Mouse (Mus musculus) thymus, postnatal 4 days (tissue): Measurements from ENCODE around the gene Wwox.

Source experiments
- DNase-seq: peaks from one replicate; pipeline ENCODE4 v3.0.0; 2021

Gene Wwox

GRCm38 (mm10) chr8:114604315-114604714, 164.9 kb downstream of the Wwox start:
- DNase-seq, result no peak

DNA sequence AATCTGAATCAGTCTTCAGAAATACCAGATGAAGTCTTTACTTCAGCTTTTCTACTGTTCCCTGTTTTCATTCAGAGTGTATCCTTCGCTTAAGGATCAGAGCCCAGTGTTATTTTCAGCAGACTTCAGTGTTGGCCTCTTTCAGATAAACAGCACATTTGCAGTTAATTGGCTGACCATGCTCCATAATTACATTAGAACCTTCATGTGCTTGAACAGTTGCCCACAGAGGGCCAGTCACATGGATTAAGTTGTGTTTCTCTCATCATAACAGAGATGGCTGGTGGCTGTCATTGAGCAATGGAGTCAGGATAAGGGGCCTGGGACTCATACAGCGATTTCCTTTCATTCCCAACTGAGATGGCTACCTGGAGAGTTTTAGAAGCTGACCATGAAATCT, 166.2 kb downstream of the Wwox start:
- no peak for DNase-seq

GRCm38 (mm10) chr8:114609330-114609729, 169.9 kb downstream of the Wwox start:
- DNase-seq, result no peak

DNA sequence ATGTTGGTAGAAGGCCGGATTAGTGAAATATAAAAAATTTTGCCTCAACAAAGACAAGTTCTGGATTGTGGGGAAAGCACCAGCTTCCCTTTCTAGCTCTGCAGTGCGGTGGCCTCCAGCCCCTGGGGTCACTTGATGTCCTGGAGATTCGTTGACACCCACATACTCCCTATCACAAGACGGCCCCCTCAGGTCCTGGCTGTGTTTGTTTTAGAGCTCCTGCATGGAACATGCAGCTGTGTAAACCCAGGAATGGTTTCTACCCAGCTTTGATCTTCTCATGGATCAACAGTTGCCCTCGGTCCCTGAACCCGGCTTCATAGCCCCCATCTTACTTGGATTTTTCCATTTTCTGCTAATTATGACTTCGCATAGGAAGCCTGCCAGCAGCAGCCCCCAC, 171.6 kb downstream of the Wwox start:
- no peak for DNase-seq

DNA sequence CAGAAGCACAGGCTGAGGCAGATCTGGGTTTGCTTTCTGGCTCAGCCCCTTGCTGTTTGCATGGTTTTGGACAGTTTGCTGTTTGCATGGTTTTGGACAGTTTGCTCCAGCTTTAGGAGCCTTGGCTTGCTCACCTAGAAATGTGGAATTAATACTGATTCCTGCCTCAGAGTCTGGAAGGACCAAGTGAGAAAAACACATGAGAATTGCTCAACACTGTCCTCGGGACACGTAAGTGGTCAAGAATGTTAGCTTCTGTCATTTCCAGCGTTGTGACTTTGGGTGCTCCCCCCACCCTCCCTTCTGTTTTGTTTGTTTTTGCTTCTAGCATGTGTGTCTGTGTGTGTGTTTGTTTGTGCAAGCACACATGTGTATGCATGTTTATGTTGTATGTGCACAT, 172.6 kb downstream of the Wwox start:
- DNase-seq, result no peak

DNA sequence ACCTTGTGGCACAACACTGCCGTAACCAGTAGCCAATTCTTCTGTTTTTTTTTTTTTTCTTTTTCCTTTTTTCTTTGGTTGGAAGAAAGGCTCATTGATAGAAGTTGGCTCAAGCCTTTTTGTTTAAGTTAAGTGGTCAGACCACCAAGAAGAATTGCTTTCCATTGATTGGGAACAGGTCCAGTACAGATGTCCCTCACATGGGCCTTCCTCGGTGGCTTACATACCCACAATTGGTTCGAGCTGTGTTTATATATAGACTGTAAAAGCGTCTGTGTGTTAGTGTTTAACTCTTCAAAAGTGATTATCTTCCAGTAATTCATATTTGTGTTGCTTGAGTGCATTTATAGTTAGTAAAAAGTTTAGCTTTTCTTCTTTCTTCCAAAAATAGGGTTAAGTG, 176.0 kb downstream of the Wwox start:
- no peak for DNase-seq

- no peak for DNase-seq
Measured at GRCm38 (mm10) chr8:114615908-114616307, 176.5 kb downstream of the Wwox start.

GRCm38 (mm10) chr8:114618908-114619508, 179.6 kb downstream of the Wwox start:
- DNase-seq, result no peak

DNA sequence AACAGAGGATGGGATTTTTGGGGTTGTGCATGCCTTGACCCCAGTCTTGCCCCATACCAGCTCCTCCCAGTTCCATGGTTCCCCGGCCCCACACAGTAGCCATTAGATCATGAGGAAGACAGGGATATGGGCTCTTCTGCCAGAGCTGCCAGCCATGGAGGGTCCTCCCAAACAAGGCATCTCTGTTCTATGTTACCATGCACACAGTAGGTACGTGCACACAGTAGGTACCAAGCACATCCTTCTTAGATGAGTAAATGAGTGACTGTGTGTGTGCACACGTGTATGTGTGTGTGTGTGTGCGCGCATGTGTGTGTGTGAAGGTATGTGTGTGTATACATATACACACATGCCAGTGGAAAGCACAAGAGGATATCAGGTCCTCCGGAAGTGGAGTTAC, 185.9 kb downstream of the Wwox start:
- DNase-seq, result no peak

DNA sequence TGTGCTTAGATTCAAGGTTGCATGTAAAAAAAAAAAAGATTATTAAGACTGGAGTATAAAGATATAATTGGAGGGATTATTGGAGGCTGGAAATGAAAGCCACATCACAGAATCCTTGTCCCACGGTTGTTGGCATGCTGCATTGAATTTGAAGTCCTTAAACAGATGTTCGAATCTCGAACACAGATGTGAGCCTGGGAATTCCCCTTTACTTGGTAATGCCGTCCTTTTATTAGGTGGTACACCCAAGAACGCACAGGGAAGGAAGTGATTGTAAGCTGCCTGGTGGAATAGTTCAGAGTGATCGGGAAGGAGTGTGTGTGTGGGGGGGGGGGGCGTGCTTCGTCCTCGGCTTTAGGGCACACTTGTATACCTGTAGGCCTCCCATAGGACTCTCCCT, 187.4 kb downstream of the Wwox start:
- DNase-seq, result no peak

DNA sequence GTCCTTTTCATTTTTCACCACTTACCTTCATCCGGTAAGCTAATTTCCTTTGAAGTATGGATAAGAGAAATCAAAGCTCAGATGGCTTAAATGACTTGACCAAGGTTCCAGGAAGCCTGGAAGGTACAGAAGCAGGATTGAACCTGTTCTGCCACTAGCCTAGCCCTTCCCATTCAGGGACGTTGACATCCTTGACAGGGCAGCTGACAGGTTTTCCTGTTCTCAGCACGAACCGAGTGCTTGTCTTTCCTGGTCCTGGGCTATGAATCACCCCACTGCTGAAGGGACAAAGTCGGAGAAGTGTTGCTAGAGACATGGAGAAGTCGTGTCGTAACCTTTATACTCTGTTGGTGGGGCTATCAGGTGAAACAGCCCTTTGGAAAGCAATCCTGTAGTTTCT, 190.3 kb downstream of the Wwox start:
- no peak for DNase-seq

DNA sequence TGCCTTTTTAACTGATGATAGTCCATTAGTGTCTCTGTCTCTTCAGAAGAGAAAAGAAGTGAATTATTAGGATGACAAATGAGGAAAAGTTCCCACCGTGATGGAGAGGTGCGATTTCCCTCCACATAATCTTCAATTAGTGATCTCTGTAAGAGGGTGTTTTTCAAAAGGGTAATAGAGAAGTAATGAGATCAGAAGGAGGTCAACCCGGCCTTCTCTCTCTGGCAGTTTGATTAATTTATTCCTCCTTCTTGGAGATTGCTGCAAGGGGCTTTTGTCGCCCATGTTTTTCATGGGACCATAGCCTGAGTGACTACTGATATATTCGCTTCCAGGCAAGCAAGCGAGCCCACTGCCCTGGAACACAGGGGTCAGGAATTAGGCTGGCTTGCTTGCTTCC, 191.6 kb downstream of the Wwox start:
- DNase-seq, result no peak

- no peak for DNase-seq
Measured at GRCm38 (mm10) chr8:114634151-114634550, 194.7 kb downstream of the Wwox start.

DNA sequence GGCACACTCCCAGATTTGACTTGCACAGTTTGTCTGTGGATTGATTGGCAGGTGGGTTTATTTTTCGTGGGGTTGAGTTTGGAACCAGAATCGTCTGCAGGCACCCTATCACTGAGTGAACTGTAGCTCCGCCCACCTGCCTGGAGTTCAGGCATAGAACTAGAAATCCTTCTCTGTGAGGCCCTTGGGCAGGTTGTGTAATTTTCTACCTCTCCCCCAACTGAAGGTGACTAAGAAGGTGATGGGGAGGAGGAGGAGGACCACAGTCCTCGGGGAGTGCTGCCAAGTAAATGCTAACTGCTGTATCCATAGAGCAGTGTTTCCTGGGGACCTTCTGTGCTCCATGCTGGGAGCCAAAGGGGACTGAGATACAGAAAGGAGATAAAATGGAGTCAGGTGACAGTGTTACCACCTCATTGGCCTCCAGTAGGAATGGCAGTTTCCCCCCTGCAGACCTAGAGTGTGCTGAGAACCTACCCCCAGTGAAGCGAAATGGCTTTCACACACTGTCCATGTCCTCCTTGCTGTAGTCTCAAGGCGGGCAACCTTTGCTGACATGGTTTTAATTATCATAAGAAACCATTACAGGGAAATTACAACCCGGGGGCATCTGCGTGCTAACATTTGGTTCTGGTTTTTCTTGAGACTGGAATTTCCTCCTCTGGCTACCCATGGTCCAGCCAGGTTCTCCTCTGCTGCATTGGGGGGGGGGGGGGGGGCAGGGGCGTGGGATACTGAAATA, 195.4 kb downstream of the Wwox start:
- no peak for DNase-seq

DNA sequence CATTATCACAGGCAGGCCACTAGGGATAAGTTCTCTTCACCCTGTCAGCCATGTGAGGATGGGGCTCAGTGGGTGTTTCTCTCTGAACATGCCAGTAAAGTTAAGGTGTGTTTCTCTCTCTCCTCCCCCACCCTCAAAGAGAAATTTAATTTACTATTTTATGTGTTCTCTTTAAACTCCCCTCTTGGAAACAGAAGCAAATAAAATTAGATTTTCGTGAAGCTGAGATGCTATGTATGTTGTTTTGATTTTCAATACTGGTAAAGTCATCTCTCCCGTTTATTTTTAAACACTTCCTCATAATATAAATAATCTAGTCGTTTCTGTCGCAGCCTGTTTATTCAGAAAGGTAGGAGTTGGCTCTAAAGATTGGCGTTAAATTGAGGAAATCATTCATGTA, 196.9 kb downstream of the Wwox start:
- DNase-seq, result no peak

DNA sequence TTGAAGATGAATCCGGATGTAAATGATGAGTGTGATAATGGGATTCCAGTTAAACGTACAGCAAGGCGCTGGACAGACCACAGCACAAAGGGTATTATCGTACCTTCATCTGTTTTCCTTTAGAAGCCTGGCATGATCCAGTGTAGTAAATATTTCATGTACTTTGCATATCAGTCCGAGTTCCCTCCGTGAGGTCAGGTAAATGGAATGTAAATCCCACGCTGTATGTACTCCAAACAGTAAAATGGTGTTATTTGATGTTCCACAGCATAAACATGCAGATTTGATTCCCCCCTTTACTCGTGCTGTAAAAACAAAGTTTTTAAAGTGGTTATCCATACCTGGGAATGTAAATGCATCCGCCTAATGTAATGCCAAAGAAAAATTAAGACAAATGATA, 202.4 kb downstream of the Wwox start:
- DNase-seq, result no peak

GRCm38 (mm10) chr8:114650789-114651188, 211.3 kb downstream of the Wwox start:
- DNase-seq, result no peak

- no peak for DNase-seq
Measured at GRCm38 (mm10) chr8:114657789-114658188, 218.3 kb downstream of the Wwox start.

- no peak for DNase-seq
Measured at GRCm38 (mm10) chr8:114658475-114658874, 219.0 kb downstream of the Wwox start.

DNA sequence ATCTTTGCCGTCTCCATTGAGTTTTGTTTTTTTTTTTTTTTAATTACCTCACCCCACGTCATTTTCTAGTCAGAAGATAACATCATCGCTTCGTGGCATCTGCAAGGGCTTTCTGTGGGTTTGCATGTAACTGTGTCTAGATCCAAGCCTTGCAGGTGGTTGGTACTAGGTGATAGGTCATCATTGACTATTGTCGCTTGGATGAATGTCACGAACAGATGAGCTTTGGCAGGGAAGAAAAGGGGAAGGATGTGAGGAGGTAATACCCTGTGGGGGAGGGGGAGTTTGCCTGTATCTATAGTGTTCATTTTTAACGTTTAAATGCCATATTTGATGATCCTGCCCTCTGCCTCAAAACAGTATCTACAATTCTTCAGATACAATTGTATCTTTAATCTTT, 223.6 kb downstream of the Wwox start:
- peak; percentile 12 for DNase-seq

DNA sequence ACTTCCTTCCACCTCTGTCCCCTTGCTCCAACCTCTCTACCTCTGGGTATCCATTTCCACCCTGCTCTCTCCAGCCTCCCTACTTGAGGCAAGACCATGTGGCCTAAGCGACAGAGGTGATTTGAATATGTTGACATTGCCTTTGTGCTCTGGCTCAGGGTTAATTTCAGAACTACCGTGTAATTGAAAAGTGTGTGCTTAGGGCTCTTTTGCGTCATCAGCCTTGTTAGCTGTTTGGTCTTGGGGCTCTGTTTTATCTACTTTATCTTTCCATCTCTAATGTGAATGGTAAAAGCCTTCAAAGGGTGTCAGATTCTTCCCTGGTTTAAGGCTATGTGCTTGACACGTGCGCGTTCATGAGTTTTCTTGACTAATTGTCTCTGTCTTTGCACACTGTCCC, 226.1 kb downstream of the Wwox start:
- no peak for DNase-seq

- DNase-seq, result no peak
Measured at GRCm38 (mm10) chr8:114670801-114671200, 231.3 kb downstream of the Wwox start.

- no peak for DNase-seq
Measured at GRCm38 (mm10) chr8:114671237-114671674, 231.8 kb downstream of the Wwox start.

- no peak for DNase-seq
Measured at GRCm38 (mm10) chr8:114673416-114673815, 234.0 kb downstream of the Wwox start.

- no peak for DNase-seq
Measured at GRCm38 (mm10) chr8:114675151-114675550, 235.7 kb downstream of the Wwox start.
